Mouse (Mus musculus) spleen, adult 2 months (tissue): ENCODE measurements at regions not wholly inside any gene's neighbourhood (a gene's known extent, or its start where the extent isn't known, plus 50 kb on each side); places are given as distances from the start of the nearest gene placed in this dataset.

Experiments used
- DNase-seq, 2 experiments: peaks; one replicate each; pipeline versions ENCODE4 v3.0.0 to v3.0.0-alpha.2; 2012 to 2021; ENCODE audit warnings: low spot score in 2 of 2, low read depth in 1 of 2
- H3K27ac ChIP-seq: fragments of 200-500 bp; 2 replicates; pipeline ENCODE4 v1.5.1; 2012; ENCODE audit warnings: low read length, inconsistent platforms; ENCODE audit not compliant: insufficient read depth
- H3K27me3 ChIP-seq: fragments of 200-500 bp; 2 replicates; pipeline ENCODE4 v1.6.1; 2012; ENCODE audit warnings: mild to moderate bottlenecking, moderate library complexity, low read length, inconsistent platforms; ENCODE audit not compliant: control insufficient read depth, insufficient read depth
- H3K36me3 ChIP-seq: fragments of 200-500 bp; 2 replicates; pipeline ENCODE4 v1.6.1; 2012; ENCODE audit warnings: mild to moderate bottlenecking, low read length, inconsistent platforms; ENCODE audit not compliant: control insufficient read depth, insufficient read depth
- H3K4me1 ChIP-seq: fragments of 200-500 bp; 2 replicates; pipeline ENCODE4 v1.6.1; 2011; ENCODE audit warnings: inconsistent platforms; ENCODE audit not compliant: control insufficient read depth, insufficient read depth, insufficient read length
- H3K4me3 ChIP-seq: fragments of 200-500 bp; 2 replicates; pipeline ENCODE4 v1.5.1; 2011; ENCODE audit warnings: mild to moderate bottlenecking, inconsistent platforms; ENCODE audit not compliant: insufficient read depth, insufficient read length; ENCODE audit errors: extremely low read depth
- CTCF ChIP-seq: fragments of 200-500 bp; IDR thresholded peaks from 2 replicates; pipeline ENCODE4 v1.5.1; 2011; ENCODE audit warnings: mild to moderate bottlenecking, inconsistent platforms; ENCODE audit not compliant: insufficient read depth, insufficient read length, insufficient replicate concordance; ENCODE audit errors: extremely low read depth
- POLR2A ChIP-seq: fragments of 200-500 bp; IDR thresholded peaks from 2 replicates; pipeline ENCODE4 v1.6.1; 2011; ENCODE audit warnings: low read depth, low read length, inconsistent platforms
- WGBS: fragments of 180-500 bp; shearing (Covaris S2); methylation state at CpG from one replicate; pipeline ENCODE4 v1.1.7; 2018; 5-methylcytosine and 5-hydroxymethylcytosine counted together

DNA sequence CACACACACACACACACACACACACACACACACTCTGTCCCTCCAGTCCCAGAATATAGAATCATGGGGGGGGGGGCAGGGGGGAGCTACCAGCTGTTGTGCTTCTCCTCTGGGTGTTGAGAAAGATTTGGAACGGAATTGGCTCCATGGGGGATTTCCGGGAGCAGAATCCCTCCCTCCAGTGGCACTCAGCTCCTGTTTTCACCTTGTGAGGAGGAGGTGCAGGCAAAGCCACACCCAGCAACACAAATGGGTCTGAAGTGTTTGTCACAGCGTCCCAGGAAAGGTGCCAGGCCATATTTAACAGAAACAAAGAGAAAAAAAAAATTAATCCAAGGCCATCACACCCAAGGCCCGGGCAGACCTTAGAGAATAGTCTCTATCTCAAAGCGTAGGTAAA lies 301.4 kb upstream of the Klf3 start:
- WGBS = 94% methylated on average over 5 of the region's 5 CpGs
- Histone ChIP-seq H3K27me3 (no peaks in the 10 kb centered on the region), H3K36me3 (no peaks in the 10 kb centered on the region), H3K4me3 (no peak overlapping the region), H3K4me1 (peaks cover 40% of the 10 kb centered on the region), H3K27ac (no peak overlapping the region)
- no peak for DNase-seq
- TF ChIP-seq POLR2A (no peak), CTCF (no peak)

DNA sequence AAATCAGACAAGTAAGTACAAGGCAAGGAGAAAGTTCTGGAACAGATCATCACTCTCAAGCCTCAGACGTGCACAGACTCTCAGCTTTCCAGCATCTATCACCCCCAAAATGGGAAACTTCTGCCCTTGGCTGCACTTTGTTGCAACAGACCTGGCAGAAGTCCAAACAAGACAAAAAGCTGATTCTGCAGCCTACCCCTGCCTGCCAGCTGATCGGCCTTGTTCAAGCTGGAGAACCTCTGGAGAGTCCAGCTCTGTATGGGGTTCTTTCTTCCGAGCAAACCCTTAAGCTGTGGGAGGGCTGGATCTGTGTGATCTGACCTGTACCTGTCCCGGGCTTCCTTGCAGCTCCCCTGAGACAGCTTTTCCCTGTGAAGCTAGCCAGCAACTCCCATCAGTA lies 299.7 kb upstream of the Klf3 start:
- Histone ChIP-seq H3K4me1 (peaks cover 28% of the 10 kb centered on the region), H3K36me3 (no peaks in the 10 kb centered on the region), H3K27me3 (no peaks in the 10 kb centered on the region), H3K27ac (peak overlapping the region; percentile 33), H3K4me3 (no peak overlapping the region)
- no peak for TF ChIP-seq CTCF
- no peak for TF ChIP-seq POLR2A
- 65% methylated on average over 4 of the region's 4 CpGs for WGBS
- DNase-seq = peak in 1 of 2 experiments; percentile 20

DNA sequence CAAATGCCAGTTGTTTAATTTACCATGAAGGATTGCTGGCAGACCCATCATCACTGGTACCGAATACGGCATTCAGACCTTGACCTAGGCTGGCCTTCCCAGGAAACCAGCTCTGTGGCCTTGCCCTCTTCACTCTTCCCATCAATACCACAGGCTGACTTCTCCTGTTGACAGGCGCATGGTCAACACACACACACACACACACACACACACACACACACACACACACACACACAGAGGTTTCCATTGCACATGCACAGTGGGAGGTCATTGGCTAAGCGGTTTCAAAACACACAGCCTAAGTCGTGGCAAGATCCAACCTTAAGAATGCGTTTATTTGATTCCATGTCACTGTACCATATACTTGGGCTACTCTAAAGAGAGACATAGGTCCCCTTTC lies 298.7 kb upstream of the Klf3 start:
- no peaks in the 10 kb centered on the region for H3K36me3 ChIP-seq
- no peak overlapping the region for H3K4me3 ChIP-seq
- 78% methylated on average over 6 of the region's 6 CpGs for WGBS
- no peaks in the 10 kb centered on the region for H3K27me3 ChIP-seq
- no peak for TF ChIP-seq POLR2A
- TF ChIP-seq CTCF = no peak
- DNase-seq = no peak
- peaks cover 25% of the 10 kb centered on the region for H3K4me1 ChIP-seq
- peak overlapping the region; percentile 70 for H3K27ac ChIP-seq

- under 1% methylated on average over 17 of the region's 17 CpGs for WGBS
- no peaks in the 10 kb centered on the region for H3K36me3 ChIP-seq
- TF ChIP-seq POLR2A (peak; percentile 38), CTCF (no peak)
- peak overlapping the region; percentile 50 for H3K4me3 ChIP-seq
- peak overlapping the region; percentile 93 for H3K27ac ChIP-seq
- H3K4me1 ChIP-seq = peaks cover 22% of the 10 kb centered on the region
- peak in 1 of 2 experiments; percentile 75 for DNase-seq
- H3K27me3 ChIP-seq = no peaks in the 10 kb centered on the region
Measured at GRCm38 (mm10) chr5:64505227-64505834, 297.9 kb upstream of the Klf3 start.

- Histone ChIP-seq H3K27ac (peak overlapping the region; percentile 93; the same call in 1 of the 2 replicates), H3K36me3 (no peaks in the 10 kb centered on the region), H3K4me1 (peaks cover 15% of the 10 kb centered on the region), H3K27me3 (no peaks in the 10 kb centered on the region), H3K4me3 (peak overlapping the region; percentile 29)
- under 1% methylated on average over 15 of the region's 15 CpGs for WGBS
- peak in 1 of 2 experiments; percentile 87 for DNase-seq
- TF ChIP-seq CTCF = peak; percentile 97
- TF ChIP-seq POLR2A = no peak
Measured at GRCm38 (mm10) chr5:64505835-64506600, 297.2 kb upstream of the Klf3 start.

- no peaks in the 10 kb centered on the region for H3K27me3 ChIP-seq
- TF ChIP-seq POLR2A = no peak
- TF ChIP-seq CTCF = no peak
- H3K36me3 ChIP-seq = no peaks in the 10 kb centered on the region
- no peak overlapping the region for H3K27ac ChIP-seq
- no peak overlapping the region for H3K4me3 ChIP-seq
- 86% methylated on average over 2 of the region's 2 CpGs for WGBS
- DNase-seq = no peak
- peaks cover 10% of the 10 kb centered on the region for H3K4me1 ChIP-seq
Measured at GRCm38 (mm10) chr5:64508565-64508964, 294.6 kb upstream of the Klf3 start.

DNA sequence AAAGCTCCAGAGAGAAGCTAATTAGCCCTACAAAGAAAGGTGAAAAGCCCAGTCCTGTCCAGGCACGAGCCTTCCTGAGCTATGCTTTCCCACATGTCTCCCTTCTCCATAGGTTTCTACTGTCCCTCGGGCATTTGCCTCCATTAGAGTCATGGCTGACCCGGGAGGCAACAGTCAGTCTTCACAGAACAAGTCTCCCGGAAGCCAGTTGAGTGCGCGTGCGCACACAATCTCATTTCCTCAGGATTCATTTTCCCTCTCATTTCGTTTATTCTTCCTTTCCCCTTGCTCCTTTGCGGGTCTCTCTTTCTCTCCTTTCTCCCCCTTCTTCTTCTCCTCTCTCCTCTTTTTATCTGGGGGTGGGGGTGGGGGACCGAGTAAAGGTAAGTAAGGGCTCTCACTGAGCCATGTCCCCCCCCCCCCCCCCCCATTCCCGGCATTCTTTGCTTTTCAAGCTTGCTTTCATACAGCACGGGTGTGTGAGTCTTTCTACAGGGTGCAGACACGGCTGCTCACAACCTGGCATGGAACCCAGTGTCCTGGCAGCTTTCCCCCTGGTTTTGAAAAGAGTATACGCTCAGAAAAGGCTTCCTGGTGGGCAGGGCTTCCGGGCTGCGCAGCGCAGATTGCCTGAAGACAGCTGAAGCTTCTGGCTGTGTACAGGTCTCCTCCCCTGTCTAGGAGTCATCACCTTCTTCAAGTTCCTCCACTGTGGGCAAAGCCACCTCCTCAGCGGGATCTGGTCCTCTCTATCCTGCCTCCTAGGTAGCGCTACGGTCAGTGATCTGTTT lies 289.8 kb upstream of the Klf3 start:
- 87% methylated on average over 20 of the region's 20 CpGs for WGBS

More for the DNA sequence above, 289.8 kb upstream of the Klf3 start:
- Histone ChIP-seq H3K27me3 (no peaks in the 10 kb centered on the region), H3K4me1 (no peaks in the 10 kb centered on the region), H3K4me3 (no peak overlapping the region), H3K27ac (no peak overlapping the region), H3K36me3 (no peaks in the 10 kb centered on the region)
- TF ChIP-seq CTCF (no peak), POLR2A (no peak)
- no peak for DNase-seq
